ENCODE assay signal across 8 mouse cellular contexts in the genomic region with DNA sequence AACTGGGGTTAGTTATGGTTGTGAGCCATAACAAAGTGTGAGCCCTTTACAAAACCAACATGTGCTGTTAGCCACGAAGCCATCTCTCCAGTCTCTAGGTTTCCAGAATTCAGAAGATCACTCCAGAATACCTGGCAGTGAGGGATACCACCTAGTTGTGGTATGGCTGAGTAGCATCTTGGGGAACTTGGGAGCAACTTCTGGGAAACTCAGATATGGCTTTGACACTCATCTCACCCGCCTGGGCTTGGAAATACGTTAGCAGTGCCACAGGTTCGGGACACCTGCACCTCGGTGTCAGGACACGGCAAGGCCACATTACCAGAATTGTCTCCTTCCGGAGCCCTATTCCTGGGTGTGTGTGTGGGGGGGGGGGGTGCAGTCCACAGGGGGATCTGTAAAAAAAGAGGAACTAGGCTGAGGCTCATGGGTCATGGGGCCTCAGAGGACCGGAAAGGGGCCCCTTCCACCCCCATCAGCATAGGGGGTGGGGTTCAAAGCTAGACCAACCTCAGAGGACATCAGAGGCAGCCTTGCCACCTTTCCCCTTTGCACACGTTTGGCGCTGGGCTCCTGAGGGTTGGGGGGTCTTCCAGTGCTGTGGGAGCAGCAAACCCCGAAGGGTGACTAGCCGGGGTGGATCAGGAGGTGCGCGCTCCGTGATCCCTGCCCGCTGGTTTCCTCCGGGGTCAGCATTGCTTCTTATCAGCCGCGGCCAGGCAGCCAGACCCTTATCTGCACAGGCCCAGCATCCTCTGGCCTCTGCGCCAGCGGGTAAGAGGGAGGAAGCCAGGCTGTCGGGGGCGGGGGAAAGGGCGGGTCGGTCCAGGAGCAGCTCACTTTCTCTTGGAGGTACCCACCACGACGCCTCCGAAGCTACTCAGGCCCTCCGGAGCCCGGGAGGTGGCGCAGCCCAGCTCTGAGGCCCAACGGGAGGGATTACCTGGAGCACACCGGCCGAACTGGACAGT. TPM values are rescaled to one million over a fixed set of nuclear protein-coding genes. Genes with fewer than 3 reads are reported as not detected.
DNase-seq lines count a peak whose midpoint lies in the region; ATAC-seq and TF ChIP-seq lines count a peak whose summit lies in the region.

TSS of gene Lyl1 (plus strand) at position 517 of the 971 bp plus-strand sequence.

- 16% methylated on average over 34 of the region's 34 CpGs for WGBS in forebrain, embryonic 15.5 days
- WGBS in hindbrain, embryonic 11.5 days: 14% methylated on average over 33 of the region's 34 CpGs
- WGBS in limb, embryonic 14.5 days: 11% methylated on average over 33 of the region's 34 CpGs
- 11% methylated on average over 34 of the region's 34 CpGs for WGBS in midbrain, embryonic 12.5 days

- H3K36me3 ChIP-seq in forebrain, embryonic 15.5 days: peaks cover 24% of the 10 kb centered on the region
- no peaks in the 10 kb centered on the region for H3K36me3 ChIP-seq in hindbrain, embryonic 11.5 days (ENCODE audit: control insufficient read depth, insufficient read depth, low read length)
- peaks cover 51% of the 10 kb centered on the region for H3K36me3 ChIP-seq in limb, embryonic 14.5 days (ENCODE audit: control insufficient read depth, insufficient read depth, low read length)
- H3K36me3 ChIP-seq in midbrain, embryonic 12.5 days: peaks cover 31% of the 10 kb centered on the region

- peak within 1 kb of the TSS; percentile 94 for H3K27ac ChIP-seq in forebrain, embryonic 15.5 days (replicated peaks)
- H3K27ac ChIP-seq in hindbrain, embryonic 11.5 days (ENCODE audit: low read depth, low read length): no peak within 1 kb of the TSS
- H3K27ac ChIP-seq in limb, embryonic 14.5 days (replicated peaks; ENCODE audit: low read depth, low read length): peak within 1 kb of the TSS; percentile 48; the same call in 1 of the 2 replicates
- peak within 1 kb of the TSS; percentile 56 for H3K27ac ChIP-seq in midbrain, embryonic 12.5 days (replicated peaks)

- peak; percentile 46 for DNase-seq in ovary, postnatal 36 days (ENCODE audit: low spot score)
- DNase-seq in ovary, postnatal 10 days (ENCODE audit: low spot score): no peak
- DNase-seq in hindbrain, embryonic 11.5 days (ENCODE audit: low spot score): peak; percentile 41
- DNase-seq in limb, embryonic 14.5 days (ENCODE audit: low spot score): no peak
- DNase-seq in thymus, postnatal 0 days (ENCODE audit: low spot score): peak; percentile 58
- DNase-seq in urinary bladder, postnatal 4 days (ENCODE audit: low spot score in 2 of 2): no peak

- H3K4me2 ChIP-seq in forebrain, embryonic 15.5 days (replicated peaks): no peak within 1 kb of the TSS
- H3K4me2 ChIP-seq in hindbrain, embryonic 11.5 days (replicated peaks; ENCODE audit: low read depth, low read length): 0 out of 2 replicates have a peak within 1 kb of the TSS, but pooled peaks have one; percentile 11
- peak within 1 kb of the TSS; percentile 2; the same call in 1 of the 2 replicates for H3K4me2 ChIP-seq in limb, embryonic 14.5 days (replicated peaks; ENCODE audit: low read depth, low read length, severe bottlenecking)
- H3K4me2 ChIP-seq in midbrain, embryonic 12.5 days (replicated peaks): 0 out of 2 replicates have a peak within 1 kb of the TSS, but pooled peaks have one; percentile 6

- H3K4me3 ChIP-seq in forebrain, embryonic 15.5 days: no peak within 1 kb of the TSS
- peak within 1 kb of the TSS; percentile 16 for H3K4me3 ChIP-seq in hindbrain, embryonic 11.5 days (ENCODE audit: low read depth, low read length)
- 0 out of 2 replicates have a peak within 1 kb of the TSS, but pooled peaks have one; percentile 3 for H3K4me3 ChIP-seq in limb, embryonic 14.5 days (replicated peaks; ENCODE audit: low read length)
- H3K4me3 ChIP-seq in midbrain, embryonic 12.5 days: no peak within 1 kb of the TSS

- H3K4me1 ChIP-seq in forebrain, embryonic 15.5 days: peaks cover 30% of the 10 kb centered on the region
- H3K4me1 ChIP-seq in hindbrain, embryonic 11.5 days (replicated peaks; ENCODE audit: control insufficient read depth, insufficient read depth, low read length): peaks cover 12% of the 10 kb centered on the region; the same call in 1 of the 2 replicates
- H3K4me1 ChIP-seq in limb, embryonic 14.5 days (ENCODE audit: control insufficient read depth, insufficient read depth, low read length): peaks cover 35% of the 10 kb centered on the region
- H3K4me1 ChIP-seq in midbrain, embryonic 12.5 days: peaks cover 26% of the 10 kb centered on the region

- H3K9ac ChIP-seq in forebrain, embryonic 15.5 days (replicated peaks): peak within 1 kb of the TSS; percentile 8; the same call in 1 of the 2 replicates
- no peak within 1 kb of the TSS for H3K9ac ChIP-seq in hindbrain, embryonic 11.5 days (ENCODE audit: low read depth, low read length)
- H3K9ac ChIP-seq in limb, embryonic 14.5 days (ENCODE audit: low read depth, low read length, severe bottlenecking): peak within 1 kb of the TSS; percentile 28; the same call in 1 of the 2 replicates
- no peak within 1 kb of the TSS for H3K9ac ChIP-seq in midbrain, embryonic 12.5 days (replicated peaks)

- peaks cover 15% of the 10 kb centered on the region for H3K27me3 ChIP-seq in forebrain, embryonic 15.5 days
- peaks cover 50% of the 10 kb centered on the region for H3K27me3 ChIP-seq in hindbrain, embryonic 11.5 days (ENCODE audit: control insufficient read depth, insufficient read depth, low read length)
- H3K27me3 ChIP-seq in limb, embryonic 14.5 days (ENCODE audit: control insufficient read depth, insufficient read depth, low read length): peaks cover 35% of the 10 kb centered on the region
- peaks cover 60% of the 10 kb centered on the region for H3K27me3 ChIP-seq in midbrain, embryonic 12.5 days

- no peak for TF ChIP-seq POLR2A in limb, embryonic 14.5 days (IDR thresholded peaks at IDR 0.05; ENCODE audit: borderline replicate concordance, extremely low read depth, insufficient read depth, insufficient read length)

- no peak for ATAC-seq in forebrain, embryonic 15.5 days (replicated peaks)
- peak; percentile 29; the same call in 1 of the 2 replicates for ATAC-seq in hindbrain, embryonic 11.5 days (ENCODE audit: low FRiP score)
- ATAC-seq in limb, embryonic 14.5 days (ENCODE audit: low FRiP score, low read depth): 0 out of 2 replicates have a peak, but pooled peaks have one; percentile 4
- ATAC-seq in midbrain, embryonic 12.5 days (ENCODE audit: low FRiP score, low read depth): no peak; the same call in 1 of the 2 replicates

- no peaks in the 10 kb centered on the region for H3K9me3 ChIP-seq in forebrain, embryonic 15.5 days
- no peaks in the 10 kb centered on the region for H3K9me3 ChIP-seq in hindbrain, embryonic 11.5 days (ENCODE audit: control insufficient read depth, low read length)
- no peaks in the 10 kb centered on the region for H3K9me3 ChIP-seq in limb, embryonic 14.5 days (ENCODE audit: control insufficient read depth, low read length)
- no peaks in the 10 kb centered on the region for H3K9me3 ChIP-seq in midbrain, embryonic 12.5 days

RNA-seq across cellular contexts. Expression of gene Lyl1, which starts in this region (rescaled TPM):
- 2.1 and 2.5 TPM in 2 replicates for polyA plus RNA-seq in forebrain, embryonic 15.5 days (2015; fragmentation: Nextera tagmentation; extraction: Ambion mirVana)
- 5.3 and 5.4 TPM in 2 replicates for polyA plus RNA-seq in hindbrain, embryonic 11.5 days (2014; fragmentation: Nextera tagmentation; extraction: Ambion mirVana)
- polyA plus RNA-seq in limb, embryonic 14.5 days (2012; rRNA removed): 7.1 and 7.6 TPM in 2 replicates
- polyA plus RNA-seq in limb, embryonic 14.5 days (2014; fragmentation: Nextera tagmentation; extraction: Ambion mirVana): 5.6 and 6.2 TPM in 2 replicates
- 3.5 and 5.6 TPM in 2 replicates for polyA plus RNA-seq in midbrain, embryonic 12.5 days (2016; fragmentation: Nextera tagmentation; extraction: Ambion mirVana)
- 8.1 and 8.8 TPM in 2 replicates for polyA plus RNA-seq in thymus, postnatal 0 days (2015; fragmentation: Nextera tagmentation; extraction: Ambion mirVana)

Comparison
In these comparisons a context has a peak if more than half of its experiments do, and no peak if none do; other contexts are left out.
1. DNase-seq: peak in ovary, postnatal 36 days (single experiment), hindbrain, embryonic 11.5 days (single experiment) and thymus, postnatal 0 days (single experiment); none in ovary, postnatal 10 days (single experiment), limb, embryonic 14.5 days (single experiment) and urinary bladder, postnatal 4 days (0 of 2).
2. ATAC-seq: peak in hindbrain, embryonic 11.5 days (single experiment) and limb, embryonic 14.5 days (single experiment); none in forebrain, embryonic 15.5 days (single experiment) and midbrain, embryonic 12.5 days (single experiment).
3. H3K4me3 ChIP-seq: peak in hindbrain, embryonic 11.5 days (single experiment) and limb, embryonic 14.5 days (single experiment); none in forebrain, embryonic 15.5 days (single experiment) and midbrain, embryonic 12.5 days (single experiment).
4. H3K9ac ChIP-seq: peak in forebrain, embryonic 15.5 days (single experiment) and limb, embryonic 14.5 days (single experiment); none in hindbrain, embryonic 11.5 days (single experiment) and midbrain, embryonic 12.5 days (single experiment).